Mouse (Mus musculus) embryo, embryonic 11 days (tissue): Measurements from ENCODE around the gene Olfr898.

Experiments
- DNase-seq: peaks from one replicate; pipeline ENCODE4 v3.0.0-alpha.2; 2015

Gene Olfr898

GRCm38 (mm10) chr9:38348111-38348510 lies at the start of gene Olfr898:
Olfr898 (plus strand) TSS chr9:38348411.
- no peak for DNase-seq

GRCm38 (mm10) chr9:38328760-38329159 lies 19.5 kb upstream of the Olfr898 start, which contains the start of gene Olfr25:
Olfr25 (plus strand) TSS chr9:38329060.
- no peak for DNase-seq

- no peak for DNase-seq
Observed at GRCm38 (mm10) chr9:38366596-38366995, 18.4 kb downstream of the Olfr898 start, which contains the start of gene Olfr250. Olfr250 (plus strand) TSS chr9:38366896.

DNA sequence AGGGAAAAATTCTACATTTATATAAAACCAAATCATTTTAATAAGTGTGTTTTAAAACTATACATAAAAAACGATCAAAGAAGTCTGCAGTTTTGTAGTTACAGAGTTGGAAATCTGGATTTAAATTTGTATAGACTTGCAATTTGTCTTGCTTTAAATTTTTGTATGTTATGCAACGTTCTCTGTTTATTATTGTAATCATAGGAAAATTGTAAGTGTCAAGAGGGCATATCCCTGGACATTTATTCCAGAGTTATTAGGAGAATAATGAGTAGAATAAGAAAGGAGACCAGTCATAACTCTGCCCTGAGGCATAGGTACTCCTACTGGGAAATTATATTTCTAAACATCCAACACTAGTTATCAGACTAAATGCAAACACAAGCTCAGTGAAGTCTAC lies 28.6 kb downstream of the Olfr898 start, which contains the start of gene Olfr251:
Gene Olfr251 (plus strand): TSS at position 301 of the 400 bp plus-strand sequence.
- DNase-seq: no peak

- no peak for DNase-seq
Observed at GRCm38 (mm10) chr9:38401398-38401797, 53.2 kb downstream of the Olfr898 start, which contains the start of gene Olfr147. Olfr147 (plus strand) TSS chr9:38401698.
